Mouse (Mus musculus): ENCODE results near the gene Abca6. TPM values are rescaled to one million over a fixed set of nuclear protein-coding genes. Genes with fewer than 3 reads are reported as not detected.

The Abca6 gene
- total RNA-seq, 2 experiments from 2014 or later = 2.2 to 3.2 TPM

- DNase-seq (ENCODE audit: low spot score in 2 of 2) = no peak
Measured at GRCm38 (mm10) chr11:110196561-110197306, 54.8 kb downstream of the Abca6 start.

- DNase-seq (ENCODE audit: low spot score in 2 of 2) = no peak
Measured at GRCm38 (mm10) chr11:110195310-110195709, 56.3 kb downstream of the Abca6 start.

GRCm38 (mm10) chr11:110171212-110171611, 80.4 kb downstream of the Abca6 start:
- DNase-seq (ENCODE audit: low spot score in 2 of 2) = no peak

GRCm38 (mm10) chr11:110167459-110168251, 83.9 kb downstream of the Abca6 start, which contains the start of gene Abca9:
Abca9 (minus strand) TSS chr11:110168196.
- no peak for DNase-seq (ENCODE audit: low spot score in 2 of 2)

- no peak for DNase-seq (ENCODE audit: low spot score in 2 of 2)
Measured at GRCm38 (mm10) chr11:110165822-110166221, 85.8 kb downstream of the Abca6 start.

- no peak for DNase-seq (ENCODE audit: low spot score in 2 of 2)
Measured at GRCm38 (mm10) chr11:110165409-110165808, 86.2 kb downstream of the Abca6 start.

- DNase-seq (ENCODE audit: low spot score in 2 of 2) = no peak
Measured at GRCm38 (mm10) chr11:110157059-110157458, 94.5 kb downstream of the Abca6 start.

- DNase-seq (ENCODE audit: low spot score in 2 of 2) = no peak
Measured at GRCm38 (mm10) chr11:110155985-110156384, 95.6 kb downstream of the Abca6 start.

- DNase-seq (ENCODE audit: low spot score in 2 of 2) = no peak
Measured at GRCm38 (mm10) chr11:110147640-110148039, 103.9 kb downstream of the Abca6 start.

GRCm38 (mm10) chr11:110145421-110145820, 106.2 kb downstream of the Abca6 start:
- DNase-seq (ENCODE audit: low spot score in 2 of 2) = no peak

- no peak for DNase-seq (ENCODE audit: low spot score in 2 of 2)
Measured at GRCm38 (mm10) chr11:110130760-110131159, 120.8 kb downstream of the Abca6 start.

Other genes with a start within 250 kb of the Abca6 start
- gene Abca8a, start 155.8 kb downstream of the Abca6 start, total RNA-seq (2021) = 10 to 100 TPM; 50.5 to 55.2 TPM
- gene Abca9, start 83.6 kb downstream of the Abca6 start, total RNA-seq (2021) = 10 to 100 TPM; 20.4 to 21.1 TPM
- 10 to 100 TPM; 11.8 to 18.8 TPM for gene Abca5, start 85.9 kb upstream of the Abca6 start, total RNA-seq (2021)
- 1 to 10 TPM; 2.1 to 3.5 TPM for gene Map2k6, start 147.3 kb upstream of the Abca6 start, total RNA-seq (2021)

Measured in adrenal gland, adult 18-20 months (tissue).